Mouse (Mus musculus): Measurements from ENCODE around the gene A730015C16Rik.

GRCm38 (mm10) chr4:108877901-108878300, 29.5 kb upstream of the A730015C16Rik start:
- TF ChIP-seq CTCF (IDR thresholded peaks at IDR 0.05; ENCODE audit: low read depth) (no peak), EP300 (optimal IDR thresholded peaks at IDR 0.05) (no peak)

Data from stomach, postnatal 0 days (tissue).